Comparison of ENCODE assay signal across 8 mouse cellular contexts in the genomic region with DNA sequence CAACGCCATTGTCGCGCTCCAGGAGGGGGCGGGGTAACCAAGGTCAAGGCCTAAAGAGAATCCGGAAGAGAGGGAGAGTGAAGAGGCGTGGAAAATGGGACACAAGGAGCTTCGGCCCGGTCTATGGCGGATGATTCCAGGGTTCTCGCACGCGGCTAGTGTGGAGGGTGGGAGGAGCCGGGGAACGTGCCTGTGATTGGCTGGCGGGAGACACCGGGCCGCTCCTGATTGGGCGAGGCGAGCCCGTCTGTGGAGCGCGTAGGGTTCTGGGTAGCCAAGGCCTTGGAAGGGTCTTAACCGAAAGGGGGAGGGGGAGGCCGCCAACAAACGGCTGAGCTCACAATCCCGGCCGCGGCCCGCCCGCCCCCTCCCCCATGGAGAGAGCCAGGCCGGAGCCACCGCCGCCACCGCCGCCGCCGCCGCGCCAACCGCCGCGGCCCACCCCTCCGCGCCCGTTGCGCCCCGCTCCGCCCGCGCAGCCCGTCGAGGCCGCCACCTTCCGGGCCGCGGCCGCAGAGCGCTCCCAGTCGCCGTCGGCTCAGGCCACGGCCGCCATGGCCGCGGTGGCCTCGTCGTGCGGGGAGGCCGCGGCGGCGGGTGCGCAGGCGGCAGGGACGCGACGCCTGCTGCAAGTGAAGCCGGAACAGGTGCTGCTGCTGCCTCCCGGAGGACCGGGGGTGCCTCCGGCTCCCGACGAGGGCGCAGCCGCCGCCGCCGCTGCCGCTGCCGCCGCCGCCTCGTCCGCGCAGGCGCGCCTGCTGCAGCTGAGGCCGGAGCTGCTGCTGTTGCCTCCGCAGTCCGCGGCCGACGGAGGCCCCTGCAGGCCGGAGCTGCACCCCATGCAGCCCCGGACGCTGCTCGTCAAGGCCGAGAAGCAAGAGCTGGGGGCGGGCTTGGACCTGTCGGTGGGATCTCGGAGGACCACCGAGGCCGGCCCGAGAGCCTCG. TPM values are rescaled to one million over a fixed set of nuclear protein-coding genes. Genes with fewer than 3 reads are reported as not detected.
DNase-seq lines count a peak whose midpoint lies in the region; ATAC-seq and TF ChIP-seq lines count a peak whose summit lies in the region.

A gene (plus strand): TSS at position 365 of the 947 bp plus-strand sequence.

- 12% methylated on average over 78 of the region's 115 CpGs for WGBS in forebrain, postnatal 0 days
- 5% methylated on average over 90 of the region's 115 CpGs for WGBS in hindbrain, embryonic 16.5 days
- WGBS in limb, embryonic 12.5 days = 10% methylated on average over 110 of the region's 115 CpGs
- WGBS in midbrain, embryonic 12.5 days = 12% methylated on average over 68 of the region's 115 CpGs
- 19% methylated on average over 102 of the region's 115 CpGs for WGBS in spleen, adult 2 months

- peak within 1 kb of the TSS; percentile 91 for H3K4me2 ChIP-seq in forebrain, postnatal 0 days (ENCODE audit: low read depth)
- H3K4me2 ChIP-seq in hindbrain, embryonic 16.5 days (ENCODE audit: low read length) = peak within 1 kb of the TSS; percentile 93
- peak within 1 kb of the TSS; percentile 69 for H3K4me2 ChIP-seq in limb, embryonic 12.5 days
- peak within 1 kb of the TSS; percentile 62 for H3K4me2 ChIP-seq in midbrain, embryonic 12.5 days (replicated peaks)

- TF ChIP-seq EP300 in ES-Bruce4 (IDR thresholded peaks at IDR 0.05; ENCODE audit: insufficient read depth, low read depth, low read length) = no peak

- no peaks in the 10 kb centered on the region for H3K36me3 ChIP-seq in ES-Bruce4 (ENCODE audit: control insufficient read depth, insufficient read depth, low read length, poor library complexity, severe bottlenecking)
- no peaks in the 10 kb centered on the region for H3K36me3 ChIP-seq in forebrain, postnatal 0 days (ENCODE audit: insufficient read depth)
- no peaks in the 10 kb centered on the region for H3K36me3 ChIP-seq in hindbrain, embryonic 16.5 days (ENCODE audit: control insufficient read depth, insufficient read depth, low read length)
- H3K36me3 ChIP-seq in limb, embryonic 12.5 days = no peaks in the 10 kb centered on the region
- no peaks in the 10 kb centered on the region for H3K36me3 ChIP-seq in midbrain, embryonic 12.5 days
- no peaks in the 10 kb centered on the region for H3K36me3 ChIP-seq in spleen, adult 2 months (ENCODE audit: control insufficient read depth, insufficient read depth, low read length)

- H3K27me3 ChIP-seq in ES-Bruce4 (ENCODE audit: control insufficient read depth, insufficient read depth, low read length, poor library complexity, severe bottlenecking) = no peaks in the 10 kb centered on the region; the same call in 1 of the 2 replicates
- no peaks in the 10 kb centered on the region for H3K27me3 ChIP-seq in forebrain, postnatal 0 days (ENCODE audit: insufficient read depth, low read length)
- H3K27me3 ChIP-seq in hindbrain, embryonic 16.5 days (replicated peaks; ENCODE audit: control insufficient read depth, insufficient read depth, low read length) = no peaks in the 10 kb centered on the region
- peaks cover 17% of the 10 kb centered on the region for H3K27me3 ChIP-seq in limb, embryonic 12.5 days
- H3K27me3 ChIP-seq in midbrain, embryonic 12.5 days = peaks cover 13% of the 10 kb centered on the region; the same call in 1 of the 2 replicates
- peaks cover 14% of the 10 kb centered on the region for H3K27me3 ChIP-seq in spleen, adult 2 months (ENCODE audit: control insufficient read depth, insufficient read depth, low read length)

- no peak for TF ChIP-seq CTCF in ES-Bruce4 (IDR thresholded peaks at IDR 0.05; ENCODE audit: low read depth, low read length)
- no peak for TF ChIP-seq CTCF in forebrain, postnatal 0 days (IDR thresholded peaks at IDR 0.05; ENCODE audit: low read depth)
- TF ChIP-seq CTCF in spleen, adult 2 months (IDR thresholded peaks at IDR 0.05; ENCODE audit: extremely low read depth, insufficient read depth, insufficient read length, insufficient replicate concordance) = no peak

- H3K4me1 ChIP-seq in ES-Bruce4 (ENCODE audit: control insufficient read depth, insufficient read depth, low read length) = no peaks in the 10 kb centered on the region
- no peaks in the 10 kb centered on the region for H3K4me1 ChIP-seq in forebrain, postnatal 0 days (ENCODE audit: insufficient read depth)
- H3K4me1 ChIP-seq in hindbrain, embryonic 16.5 days (ENCODE audit: control insufficient read depth, insufficient read depth, low read depth, low read length) = no peaks in the 10 kb centered on the region; the same call in 1 of the 2 replicates
- peaks cover 4% of the 10 kb centered on the region; the same call in 1 of the 2 replicates for H3K4me1 ChIP-seq in limb, embryonic 12.5 days (replicated peaks)
- H3K4me1 ChIP-seq in midbrain, embryonic 12.5 days = peaks cover 3% of the 10 kb centered on the region; the same call in 1 of the 2 replicates
- H3K4me1 ChIP-seq in spleen, adult 2 months (ENCODE audit: control insufficient read depth, insufficient read depth, insufficient read length) = peaks cover 3% of the 10 kb centered on the region; the same call in 1 of the 2 replicates

- H3K9me3 ChIP-seq in ES-Bruce4 (replicated peaks; ENCODE audit: control insufficient read depth, insufficient read depth, low read length, poor library complexity, severe bottlenecking) = peaks cover 5% of the 10 kb centered on the region
- H3K9me3 ChIP-seq in forebrain, postnatal 0 days (ENCODE audit: low read length) = no peaks in the 10 kb centered on the region
- peaks cover 4% of the 10 kb centered on the region for H3K9me3 ChIP-seq in hindbrain, embryonic 16.5 days (ENCODE audit: control insufficient read depth, low read length)
- H3K9me3 ChIP-seq in limb, embryonic 12.5 days = peaks cover 8% of the 10 kb centered on the region
- 0 out of 2 replicates have a peak, but pooled peaks cover 3% of the 10 kb centered on the region for H3K9me3 ChIP-seq in midbrain, embryonic 12.5 days

- no peak for TF ChIP-seq POLR2A in ES-Bruce4 (IDR thresholded peaks at IDR 0.05; ENCODE audit: insufficient read depth, low read length)
- no peak for TF ChIP-seq POLR2A in spleen, adult 2 months (IDR thresholded peaks at IDR 0.05; ENCODE audit: low read depth, low read length)

- H3K27ac ChIP-seq in ES-Bruce4 (ENCODE audit: insufficient read depth, low read length) = no peak within 1 kb of the TSS
- peak within 1 kb of the TSS; percentile 59; the same call in 1 of the 2 replicates for H3K27ac ChIP-seq in forebrain, postnatal 0 days (ENCODE audit: low read depth, low read length)
- H3K27ac ChIP-seq in hindbrain, embryonic 16.5 days (ENCODE audit: low read depth, low read length) = peak within 1 kb of the TSS; percentile 59
- peak within 1 kb of the TSS; percentile 64 for H3K27ac ChIP-seq in limb, embryonic 12.5 days
- H3K27ac ChIP-seq in midbrain, embryonic 12.5 days (replicated peaks) = peak within 1 kb of the TSS; percentile 79
- no peak within 1 kb of the TSS for H3K27ac ChIP-seq in spleen, adult 2 months (ENCODE audit: insufficient read depth, low read length)

- ATAC-seq in forebrain, postnatal 0 days = peak; percentile 99
- ATAC-seq in hindbrain, embryonic 16.5 days = peak; percentile 98
- peak; percentile 85 for ATAC-seq in limb, embryonic 12.5 days (ENCODE audit: insufficient number of reproducible peaks, insufficient read depth, low FRiP score, low TSS enrichment, low read depth)
- ATAC-seq in midbrain, embryonic 12.5 days (ENCODE audit: low FRiP score, low read depth) = peak; percentile 93

- peak; percentile 56 for DNase-seq in adrenal gland, postnatal 25 days
- DNase-seq in forebrain, postnatal 0 days = peak; percentile 79
- DNase-seq in spleen, adult 2 months (ENCODE audit: low read depth in 1 of 2, low spot score in 2 of 2) = peak in 1 of 2 experiments; percentile 23
- DNase-seq in MN1 (ENCODE audit: low spot score) = no peak

- peak within 1 kb of the TSS; percentile 41 for H3K4me3 ChIP-seq in ES-Bruce4 (ENCODE audit: low read depth, low read length)
- H3K4me3 ChIP-seq in forebrain, postnatal 0 days (ENCODE audit: low read depth, low read length) = peak within 1 kb of the TSS; percentile 58
- peak within 1 kb of the TSS; percentile 71 for H3K4me3 ChIP-seq in hindbrain, embryonic 16.5 days (ENCODE audit: low read length)
- peak within 1 kb of the TSS; percentile 66 for H3K4me3 ChIP-seq in limb, embryonic 12.5 days (replicated peaks)
- peak within 1 kb of the TSS; percentile 57 for H3K4me3 ChIP-seq in midbrain, embryonic 12.5 days
- H3K4me3 ChIP-seq in spleen, adult 2 months (ENCODE audit: extremely low read depth, insufficient read depth, insufficient read length) = peak within 1 kb of the TSS; percentile 73

- H3K9ac ChIP-seq in ES-Bruce4 (ENCODE audit: low read depth, poor library complexity, severe bottlenecking) = peak within 1 kb of the TSS; percentile 58
- H3K9ac ChIP-seq in forebrain, postnatal 0 days = peak within 1 kb of the TSS; percentile 75
- H3K9ac ChIP-seq in hindbrain, embryonic 16.5 days (ENCODE audit: low read depth, low read length) = peak within 1 kb of the TSS; percentile 85
- peak within 1 kb of the TSS; percentile 84 for H3K9ac ChIP-seq in limb, embryonic 12.5 days (replicated peaks)
- H3K9ac ChIP-seq in midbrain, embryonic 12.5 days (replicated peaks) = peak within 1 kb of the TSS; percentile 71

RNA-seq across cellular contexts. Expression of the gene that starts here (rescaled TPM):
- polyA plus RNA-seq in ES-Bruce4 (2011; ENCODE audit: insufficient read depth, insufficient read length, low read depth, missing spikeins) = 0.67 and 0.87 TPM in 2 replicates
- 0.36 and 0.62 TPM in 2 replicates for total RNA-seq in adrenal gland, postnatal 25 days (2021)
- total RNA-seq in forebrain, postnatal 0 days (2014; rRNA removed) = 0.23 and 0.57 TPM in 2 replicates
- polyA plus RNA-seq in forebrain, postnatal 0 days (2015; fragmentation: Nextera tagmentation; extraction: Ambion mirVana) = 0.10 and 0.13 TPM in 2 replicates
- polyA plus RNA-seq in hindbrain, embryonic 16.5 days (2015; fragmentation: Nextera tagmentation; extraction: Ambion mirVana) = not detected in 2 replicates
- polyA plus RNA-seq in limb, embryonic 12.5 days (2016; fragmentation: Nextera tagmentation; extraction: Ambion mirVana) = 0.31 and 0.41 TPM in 2 replicates
- polyA plus RNA-seq in midbrain, embryonic 12.5 days (2016; fragmentation: Nextera tagmentation; extraction: Ambion mirVana) = 0.24 and 0.37 TPM in 2 replicates
- polyA plus RNA-seq in spleen, adult 2 months (2012; rRNA removed) = 0.04 and 0.07 TPM in 2 replicates

Comparison
In these comparisons a context has a peak if more than half of its experiments do, and no peak if none do; other contexts are left out.
1. Peak in DNase-seq in adrenal gland, postnatal 25 days; RNA of the gene not detected or under 1 TPM.
2. Peak in DNase-seq, ATAC-seq, H3K4me3 ChIP-seq, H3K27ac ChIP-seq, H3K9ac ChIP-seq and H3K4me2 ChIP-seq in forebrain, postnatal 0 days; RNA of the gene not detected or under 1 TPM.
3. Peak in ATAC-seq, H3K4me3 ChIP-seq, H3K27ac ChIP-seq, H3K9ac ChIP-seq and H3K4me2 ChIP-seq in hindbrain, embryonic 16.5 days; RNA of the gene not detected or under 1 TPM.
4. Peak in ATAC-seq, H3K4me3 ChIP-seq, H3K27ac ChIP-seq, H3K9ac ChIP-seq and H3K4me2 ChIP-seq in limb, embryonic 12.5 days; RNA of the gene not detected or under 1 TPM.
5. Peak in ATAC-seq, H3K4me3 ChIP-seq, H3K27ac ChIP-seq, H3K9ac ChIP-seq and H3K4me2 ChIP-seq in midbrain, embryonic 12.5 days; RNA of the gene not detected or under 1 TPM.